Mouse (Mus musculus): ENCODE measurements around the gene Cks1brt. TPM values are rescaled to one million over a fixed set of nuclear protein-coding genes. Genes with fewer than 3 reads are reported as not detected.
"Not testable (repeated sequence)": the region's sequence is repeated elsewhere in the genome, so short reads cannot be mapped to it uniquely, and the experiment has no call there.

The Cks1brt gene
- polyA plus RNA-seq, 1 experiment: not detected

DNA sequence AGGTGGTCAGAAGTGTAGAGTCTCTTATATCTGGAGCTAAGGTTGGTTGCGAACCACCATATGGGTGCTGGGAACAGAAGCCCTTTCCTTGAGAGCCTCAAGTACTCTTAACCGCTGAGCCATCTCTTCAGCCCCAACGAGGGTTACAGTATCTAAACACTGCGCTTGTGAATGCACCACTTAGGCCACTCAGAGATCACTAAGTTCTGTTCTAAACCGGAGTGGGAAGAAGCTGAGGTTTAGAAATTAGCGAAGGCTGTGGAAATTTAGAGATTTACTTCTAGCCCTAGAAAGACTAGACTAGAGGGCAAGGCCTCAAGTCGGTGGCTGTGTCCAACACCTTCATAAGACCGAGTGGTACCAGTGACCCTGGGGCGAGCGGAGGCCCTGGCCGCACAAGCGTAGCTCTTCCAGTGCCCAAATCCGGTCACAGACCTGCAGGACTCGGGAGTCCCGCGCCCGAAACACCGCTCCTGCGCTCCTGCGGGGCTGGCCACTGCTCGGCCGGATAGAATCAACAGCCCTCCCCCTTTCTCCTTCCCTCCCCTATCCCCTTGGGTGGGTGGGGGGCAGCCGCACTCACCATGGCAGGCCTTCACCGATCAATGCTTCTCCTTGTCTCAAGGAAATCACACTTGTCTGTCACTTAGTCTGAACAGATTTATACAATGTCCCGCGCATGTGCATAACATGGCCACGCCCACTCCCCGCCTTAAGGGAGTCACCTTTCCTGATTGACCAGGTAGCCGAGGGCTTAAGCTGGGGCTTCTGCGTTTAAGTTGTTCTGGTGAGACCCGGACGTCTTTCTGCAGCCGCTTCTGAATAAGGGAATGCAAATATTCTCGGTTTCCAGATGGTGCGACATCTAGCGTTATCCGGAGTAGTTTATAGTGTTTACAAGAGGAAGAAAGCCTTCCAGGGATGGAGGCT lies 32.4 kb upstream of the Cks1brt start:
- no peak overlapping the region for H3ac ChIP-seq (ENCODE audit: control insufficient read depth, insufficient read length)
- TF ChIP-seq CEBPB (IDR thresholded peaks at IDR 0.05; ENCODE audit: insufficient read depth, poor library complexity, severe bottlenecking) (no peak), MYOG (IDR thresholded peaks at IDR 0.05; ENCODE audit: control insufficient read depth in 1 of 3, insufficient read depth in 1 of 3, insufficient read length in 2 of 3, low read depth in 2 of 3) (no peak), SRF (IDR thresholded peaks at IDR 0.05; ENCODE audit: control insufficient read depth, insufficient read length, low read depth) (peak; percentile 8)
- H3K79me2 ChIP-seq (ENCODE audit: control insufficient read depth, insufficient read depth): no peaks in the 10 kb centered on the region
- H3K27me3 ChIP-seq (ENCODE audit: control insufficient read depth, insufficient read depth, insufficient read length): no peaks in the 10 kb centered on the region
- H3K4me2 ChIP-seq (ENCODE audit: low read depth): peak overlapping the region; percentile 40
- H3K36me3 ChIP-seq (ENCODE audit: control insufficient read depth, insufficient read depth): no peaks in the 10 kb centered on the region
- H3K4me3 ChIP-seq: no peak overlapping the region

DNA sequence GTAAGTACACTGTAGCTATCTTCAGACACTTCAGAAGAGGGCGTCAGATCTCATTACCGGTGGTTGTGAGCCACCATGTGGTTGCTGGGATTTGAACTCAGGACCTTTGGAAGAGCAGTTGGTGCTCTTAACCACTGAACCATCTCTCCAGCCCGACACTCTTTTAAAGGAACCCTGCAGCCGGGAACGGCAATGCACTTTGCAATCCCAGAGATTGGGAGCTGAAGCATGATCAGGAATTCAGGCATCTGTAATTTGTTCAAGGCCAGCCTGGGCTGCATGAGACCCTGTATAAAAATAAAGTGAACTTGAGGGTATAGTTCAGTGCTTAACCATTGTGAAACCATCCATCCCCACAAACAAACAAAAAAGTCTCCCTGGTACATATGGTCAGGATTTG lies 31.5 kb upstream of the Cks1brt start:
- H3ac ChIP-seq (ENCODE audit: control insufficient read depth, insufficient read length); H3K4me2 ChIP-seq (ENCODE audit: low read depth); H3K4me3 ChIP-seq; H3K79me2 ChIP-seq (ENCODE audit: control insufficient read depth, insufficient read depth); H3K36me3 ChIP-seq (ENCODE audit: control insufficient read depth, insufficient read depth); H3K27me3 ChIP-seq (ENCODE audit: control insufficient read depth, insufficient read depth, insufficient read length): not testable (repeated sequence)

DNA sequence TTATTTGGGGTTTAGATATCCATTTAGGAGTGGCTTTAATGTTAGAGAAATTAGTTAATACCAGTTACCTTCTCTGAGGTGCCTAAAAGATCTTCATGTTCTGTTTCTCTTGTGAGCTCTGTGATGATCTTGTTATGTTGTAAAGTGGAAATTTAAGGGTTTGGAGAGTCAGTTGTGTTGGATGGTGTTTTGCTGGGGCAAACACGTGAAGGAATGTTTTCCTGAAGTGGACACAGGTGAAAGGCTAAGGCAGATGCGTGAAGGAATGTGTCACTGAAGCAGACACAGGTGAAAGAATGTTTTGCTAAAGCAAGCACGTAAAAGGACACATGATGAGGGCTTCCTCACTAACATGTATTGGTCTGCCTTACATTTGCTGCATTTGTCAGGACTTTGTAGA lies 28.7 kb upstream of the Cks1brt start, which contains the start of gene Zfp791:
Gene Zfp791, minus strand, starts transcription at position 101 of the 400 bp plus-strand sequence.
- TF ChIP-seq REST (IDR thresholded peaks at IDR 0.05; ENCODE audit: insufficient read depth, insufficient read length) (no peak), POLR2AphosphoS2 (IDR thresholded peaks at IDR 0.05; ENCODE audit: insufficient read length, low read depth) (no peak), TCF12 (IDR thresholded peaks at IDR 0.05; ENCODE audit: insufficient read depth, poor library complexity, severe bottlenecking) (no peak), SRF (IDR thresholded peaks at IDR 0.05; ENCODE audit: control insufficient read depth, insufficient read length, low read depth) (no peak), E2F4 (IDR thresholded peaks at IDR 0.05; ENCODE audit: insufficient read depth) (no peak), POLR2A (IDR thresholded peaks at IDR 0.05; ENCODE audit: insufficient read length, low read depth) (no peak), CEBPB (IDR thresholded peaks at IDR 0.05; ENCODE audit: insufficient read depth, poor library complexity, severe bottlenecking) (no peak), USF1 (IDR thresholded peaks at IDR 0.05; ENCODE audit: low read depth) (no peak), MYOG (IDR thresholded peaks at IDR 0.05; ENCODE audit: control insufficient read depth in 1 of 3, insufficient read depth in 1 of 3, insufficient read length in 2 of 3, low read depth in 2 of 3) (no peak), MYOD1 (IDR thresholded peaks at IDR 0.05; ENCODE audit: control insufficient read depth in 1 of 3, insufficient read length in 2 of 3, low read depth in 2 of 3) (no peak), TCF3 (IDR thresholded peaks at IDR 0.05; ENCODE audit: insufficient read length, low read depth) (no peak), MAX (IDR thresholded peaks at IDR 0.05; ENCODE audit: low read depth) (no peak)
- Histone ChIP-seq H3K79me2 (ENCODE audit: control insufficient read depth, insufficient read depth) (no peaks in the 10 kb centered on the region), H3K27me3 (ENCODE audit: control insufficient read depth, insufficient read depth, insufficient read length) (no peaks in the 10 kb centered on the region), H3K36me3 (ENCODE audit: control insufficient read depth, insufficient read depth) (no peaks in the 10 kb centered on the region), H3K4me3 (no peak within 1 kb of the TSS), H3K4me2 (ENCODE audit: low read depth) (no peak within 1 kb of the TSS), H3ac (ENCODE audit: control insufficient read depth, insufficient read length) (no peak within 1 kb of the TSS)

DNA sequence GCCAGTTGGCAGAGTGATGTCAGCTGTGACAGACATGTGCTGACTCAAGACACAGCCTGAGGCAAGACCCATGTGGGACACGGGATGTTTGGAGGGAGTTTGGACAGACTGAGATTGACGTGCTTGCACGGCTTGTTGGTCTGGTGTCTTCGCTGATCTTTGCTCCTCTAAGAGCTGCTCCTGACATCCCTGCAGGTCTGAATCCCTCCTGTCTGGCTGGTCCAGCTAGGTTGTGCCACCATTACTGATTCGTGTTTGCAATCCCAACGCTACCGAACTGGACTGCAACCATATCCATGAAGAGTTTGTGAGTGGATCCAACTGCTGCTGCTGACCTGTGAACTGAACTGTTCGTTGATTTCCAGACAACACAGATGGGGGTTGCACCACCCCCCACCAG lies 28.0 kb upstream of the Cks1brt start:
- H3K4me2 ChIP-seq (ENCODE audit: low read depth): no peak overlapping the region

DNA sequence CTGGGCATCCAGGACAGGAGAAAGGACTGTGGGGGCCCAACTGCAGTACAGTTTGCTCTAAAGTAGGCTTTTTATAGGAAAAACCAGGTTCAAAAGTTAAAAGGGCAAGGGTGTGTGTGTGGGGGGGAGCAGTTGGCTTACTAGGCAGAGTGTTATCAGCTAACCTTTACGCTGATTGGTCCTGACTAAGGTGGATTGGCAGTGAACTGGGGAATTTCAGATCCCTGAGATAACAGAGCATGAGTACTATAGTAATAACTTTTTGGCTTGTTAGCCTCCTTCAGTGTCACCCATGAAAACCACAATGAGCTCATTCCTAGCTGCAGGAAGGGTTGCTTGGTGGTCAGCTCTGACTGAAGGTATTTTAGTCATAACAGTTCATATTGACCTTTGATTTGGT lies 19.4 kb upstream of the Cks1brt start:
- no peaks in the 10 kb centered on the region for H3K79me2 ChIP-seq (ENCODE audit: control insufficient read depth, insufficient read depth)
- TF ChIP-seq SRF (IDR thresholded peaks at IDR 0.05; ENCODE audit: control insufficient read depth, insufficient read length, low read depth) (no peak), MYOG (IDR thresholded peaks at IDR 0.05; ENCODE audit: control insufficient read depth in 1 of 3, insufficient read depth in 1 of 3, insufficient read length in 2 of 3, low read depth in 2 of 3) (no peak)
- no peak overlapping the region for H3K4me2 ChIP-seq (ENCODE audit: low read depth)
- no peaks in the 10 kb centered on the region for H3K36me3 ChIP-seq (ENCODE audit: control insufficient read depth, insufficient read depth)
- H3K27me3 ChIP-seq (ENCODE audit: control insufficient read depth, insufficient read depth, insufficient read length): no peaks in the 10 kb centered on the region
- no peak overlapping the region for H3ac ChIP-seq (ENCODE audit: control insufficient read depth, insufficient read length)
- no peak overlapping the region for H3K4me3 ChIP-seq

More for the DNA sequence above, 28.0 kb upstream of the Cks1brt start:
- H3K36me3 ChIP-seq (ENCODE audit: control insufficient read depth, insufficient read depth): no peaks in the 10 kb centered on the region
- no peaks in the 10 kb centered on the region for H3K79me2 ChIP-seq (ENCODE audit: control insufficient read depth, insufficient read depth)
- TF ChIP-seq CEBPB (IDR thresholded peaks at IDR 0.05; ENCODE audit: insufficient read depth, poor library complexity, severe bottlenecking): no peak
- no peak for TF ChIP-seq POLR2AphosphoS2 (IDR thresholded peaks at IDR 0.05; ENCODE audit: insufficient read length, low read depth)
- no peak for TF ChIP-seq MYOG (IDR thresholded peaks at IDR 0.05; ENCODE audit: control insufficient read depth in 1 of 3, insufficient read depth in 1 of 3, insufficient read length in 2 of 3, low read depth in 2 of 3)
- TF ChIP-seq TCF3 (IDR thresholded peaks at IDR 0.05; ENCODE audit: insufficient read length, low read depth): no peak
- no peak for TF ChIP-seq TCF12 (IDR thresholded peaks at IDR 0.05; ENCODE audit: insufficient read depth, poor library complexity, severe bottlenecking)
- H3K4me3 ChIP-seq: no peak overlapping the region
- H3K27me3 ChIP-seq (ENCODE audit: control insufficient read depth, insufficient read depth, insufficient read length): no peaks in the 10 kb centered on the region
- H3ac ChIP-seq (ENCODE audit: control insufficient read depth, insufficient read length): no peak overlapping the region

DNA sequence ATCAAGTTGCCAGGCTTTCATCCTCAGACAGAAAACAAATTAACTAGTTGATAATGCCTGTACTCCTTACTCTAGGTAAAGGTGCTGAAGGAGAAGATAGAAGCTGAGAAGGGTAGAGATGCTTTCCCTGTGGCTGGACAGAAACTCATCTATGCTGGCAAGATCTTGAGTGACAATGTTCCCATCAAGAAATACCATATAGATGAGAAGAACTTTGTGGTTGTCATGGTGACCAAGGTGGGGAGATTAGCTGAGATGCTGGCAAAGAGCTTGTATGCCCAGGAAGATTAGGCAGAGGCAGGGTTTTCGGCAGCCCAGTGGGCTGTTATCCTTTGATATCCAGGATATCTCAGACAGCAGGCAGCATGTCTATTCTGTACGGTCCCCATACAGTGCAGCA lies 16.0 kb upstream of the Cks1brt start:
- not testable (repeated sequence) for H3K36me3 ChIP-seq (ENCODE audit: control insufficient read depth, insufficient read depth); H3K4me3 ChIP-seq; H3K27me3 ChIP-seq (ENCODE audit: control insufficient read depth, insufficient read depth, insufficient read length); H3K79me2 ChIP-seq (ENCODE audit: control insufficient read depth, insufficient read depth); H3ac ChIP-seq (ENCODE audit: control insufficient read depth, insufficient read length); H3K4me2 ChIP-seq (ENCODE audit: low read depth)
